ENCODE assay signal across 19 mouse cellular contexts in the genomic region with DNA sequence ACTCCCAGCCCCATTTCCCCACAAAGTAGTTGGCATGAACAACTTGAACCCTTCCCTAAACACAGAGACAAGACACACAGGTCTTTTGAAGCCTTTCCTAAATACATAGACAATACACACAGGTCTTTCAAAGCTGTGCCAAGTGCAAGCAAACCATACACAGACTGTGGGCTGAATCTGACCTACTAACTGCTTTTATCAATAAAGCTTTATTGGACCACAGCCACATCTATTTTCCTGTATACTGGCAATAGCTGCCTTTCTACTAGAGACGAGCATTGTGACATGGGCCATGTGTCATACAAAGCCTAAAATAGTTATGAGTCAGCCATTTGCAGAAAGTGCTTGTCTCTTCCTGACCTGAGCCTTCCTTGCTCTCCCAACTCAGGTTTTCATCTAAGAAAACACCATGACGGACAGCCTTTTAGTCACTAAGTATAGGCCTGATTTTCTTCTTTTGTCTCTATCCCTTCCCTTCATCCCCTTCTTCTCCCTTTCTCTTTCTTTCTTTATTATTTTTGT. TPM values are rescaled to one million over a fixed set of nuclear protein-coding genes. Genes with fewer than 3 reads are reported as not detected.
DNase-seq lines count a peak whose midpoint lies in the region; ATAC-seq and TF ChIP-seq lines count a peak whose summit lies in the region.
"Had no signal": no experiment of that assay in that cellular context is flagged by ENCODE, and none has a peak within 500 bp of the region (broad histone marks: within the 10 kb centered on the region; RNA-seq: fewer than 3 reads in every experiment).

No protein-coding gene starts in this region.

- H3K27ac ChIP-seq in kidney, embryonic 15.5 days = peak overlapping the region; percentile 85; the same call in 1 of the 2 replicates
- no peak overlapping the region for H3K27ac ChIP-seq in kidney, adult 2 months (ENCODE audit: insufficient read depth, low read depth, low read length)
- H3K27ac ChIP-seq in midbrain, embryonic 11.5 days (ENCODE audit: low read depth, low read length) = no peak overlapping the region
- H3K27ac ChIP-seq in midbrain, embryonic 14.5 days (replicated peaks; ENCODE audit: low read depth, low read length) = no peak overlapping the region
- peak overlapping the region; percentile 46 for H3K27ac ChIP-seq in macrophage
- H3K27ac ChIP-seq: embryonic facial prominence, embryonic 10.5 days; forebrain, embryonic 10.5 days; heart, adult 2 months; hindbrain, embryonic 15.5 days had no signal

- H3K9me3 ChIP-seq in kidney, embryonic 15.5 days (replicated peaks) = no peaks in the 10 kb centered on the region
- H3K9me3 ChIP-seq in midbrain, embryonic 11.5 days (ENCODE audit: control insufficient read depth, low read length) = no peaks in the 10 kb centered on the region
- H3K9me3 ChIP-seq in midbrain, embryonic 14.5 days (ENCODE audit: control insufficient read depth, low read length) = no peaks in the 10 kb centered on the region
- H3K9me3 ChIP-seq: embryonic facial prominence, embryonic 10.5 days; forebrain, embryonic 10.5 days; heart, embryonic 12.5 days; hindbrain, embryonic 15.5 days had no signal

- no peak for TF ChIP-seq CTCF in kidney, adult 2 months (conservative IDR thresholded peaks at IDR 0.05; ENCODE audit: insufficient read depth, insufficient read length, low read depth, low read length)

- H3K9ac ChIP-seq in kidney, embryonic 15.5 days = no peak overlapping the region
- no peak overlapping the region for H3K9ac ChIP-seq in midbrain, embryonic 11.5 days (ENCODE audit: low read length)
- no peak overlapping the region for H3K9ac ChIP-seq in midbrain, embryonic 14.5 days (replicated peaks; ENCODE audit: low read length)
- H3K9ac ChIP-seq: heart, embryonic 12.5 days; hindbrain, embryonic 15.5 days had no signal

- H3K4me3 ChIP-seq in kidney, embryonic 15.5 days (replicated peaks) = no peak overlapping the region
- H3K4me3 ChIP-seq in kidney, adult 2 months (ENCODE audit: insufficient read depth, low read depth, low read length) = no peak overlapping the region
- no peak overlapping the region for H3K4me3 ChIP-seq in midbrain, embryonic 11.5 days (ENCODE audit: low read depth, low read length)
- H3K4me3 ChIP-seq in midbrain, embryonic 14.5 days (replicated peaks; ENCODE audit: low read depth, low read length) = no peak overlapping the region
- no peak overlapping the region for H3K4me3 ChIP-seq in macrophage (ENCODE audit: inconsistent target)
- H3K4me3 ChIP-seq: embryonic facial prominence, embryonic 10.5 days; erythroblast, embryonic 14.5 days; forebrain, embryonic 10.5 days; heart, adult 2 months; heart, embryonic 12.5 days; hindbrain, embryonic 15.5 days had no signal

- 80% methylated on average over 2 of the region's 2 CpGs for WGBS in kidney, embryonic 15.5 days
- 81% methylated on average over 2 of the region's 2 CpGs for WGBS in kidney, adult 2 months
- 83% methylated on average over 2 of the region's 2 CpGs for WGBS in midbrain, embryonic 11.5 days
- WGBS in midbrain, embryonic 14.5 days = 83% methylated on average over 2 of the region's 2 CpGs
- WGBS in macrophage (ENCODE audit: missing documents) = 55% methylated on average over 2 of the region's 2 CpGs

- H3K4me2 ChIP-seq in kidney, embryonic 15.5 days = no peak overlapping the region
- no peak overlapping the region for H3K4me2 ChIP-seq in midbrain, embryonic 11.5 days
- H3K4me2 ChIP-seq in midbrain, embryonic 14.5 days (ENCODE audit: low read length) = no peak overlapping the region
- H3K4me2 ChIP-seq: heart, embryonic 12.5 days; hindbrain, embryonic 15.5 days had no signal

- ATAC-seq in kidney, embryonic 15.5 days (replicated peaks; ENCODE audit: low FRiP score) = no peak
- no peak for ATAC-seq in midbrain, embryonic 11.5 days (ENCODE audit: low FRiP score)
- no peak for ATAC-seq in midbrain, embryonic 14.5 days (ENCODE audit: low FRiP score, low TSS enrichment)
- ATAC-seq: forebrain, embryonic 16.5 days had no signal

- H3K4me1 ChIP-seq in kidney, embryonic 15.5 days = peaks cover 75% of the 10 kb centered on the region
- peaks cover 16% of the 10 kb centered on the region; the same call in 1 of the 2 replicates for H3K4me1 ChIP-seq in kidney, adult 2 months (ENCODE audit: control insufficient read depth, insufficient read depth, low read length)
- H3K4me1 ChIP-seq in midbrain, embryonic 11.5 days (ENCODE audit: control insufficient read depth, insufficient read depth, low read length) = peaks cover 8% of the 10 kb centered on the region; the same call in 1 of the 2 replicates
- 0 out of 2 replicates have a peak, but pooled peaks cover 3% of the 10 kb centered on the region for H3K4me1 ChIP-seq in midbrain, embryonic 14.5 days (ENCODE audit: control insufficient read depth, insufficient read depth, low read length)

- H3K36me3 ChIP-seq in kidney, embryonic 15.5 days = no peaks in the 10 kb centered on the region
- H3K36me3 ChIP-seq in kidney, adult 2 months (ENCODE audit: control insufficient read depth, insufficient read depth, low read length) = no peaks in the 10 kb centered on the region
- H3K36me3 ChIP-seq in midbrain, embryonic 11.5 days (ENCODE audit: control insufficient read depth, insufficient read depth, low read length) = no peaks in the 10 kb centered on the region
- no peaks in the 10 kb centered on the region for H3K36me3 ChIP-seq in midbrain, embryonic 14.5 days (ENCODE audit: control insufficient read depth, insufficient read depth, low read length)
- H3K36me3 ChIP-seq in macrophage (ENCODE audit: inconsistent target) = no peaks in the 10 kb centered on the region
- H3K36me3 ChIP-seq: embryonic facial prominence, embryonic 10.5 days; forebrain, embryonic 10.5 days; heart, embryonic 12.5 days; hindbrain, embryonic 15.5 days had no signal

- no peaks in the 10 kb centered on the region for H3K27me3 ChIP-seq in kidney, embryonic 15.5 days
- no peaks in the 10 kb centered on the region for H3K27me3 ChIP-seq in kidney, adult 2 months (replicated peaks; ENCODE audit: control insufficient read depth, insufficient read depth, low read length)
- H3K27me3 ChIP-seq in midbrain, embryonic 11.5 days (ENCODE audit: control insufficient read depth, insufficient read depth, low read length) = no peaks in the 10 kb centered on the region
- H3K27me3 ChIP-seq in midbrain, embryonic 14.5 days (ENCODE audit: control insufficient read depth, insufficient read depth, low read length) = no peaks in the 10 kb centered on the region
- H3K27me3 ChIP-seq: heart, embryonic 12.5 days; hindbrain, embryonic 15.5 days had no signal

- no peak for TF ChIP-seq POLR2A in kidney, adult 2 months (IDR thresholded peaks at IDR 0.05; ENCODE audit: low read depth, low read length)

- no peaks in the 10 kb centered on the region for H3K79me2 ChIP-seq in macrophage (ENCODE audit: inconsistent target)

- DNase-seq in adrenal gland, postnatal 14 days = peak; percentile 13
- no peak for DNase-seq in adrenal gland, adult (ENCODE audit: inconsistent age in 2 of 2, low spot score in 1 of 2)
- DNase-seq in kidney, adult 2 months = no peak
- peak; percentile 14 for DNase-seq in midbrain, embryonic 11.5 days (ENCODE audit: low spot score, missing footprints)
- DNase-seq in midbrain, embryonic 14.5 days = no peak
- DNase-seq in spleen, adult 18-20 months = no peak
- DNase-seq: adrenal gland, postnatal 10 days; cerebellum, adult 18-20 months; cerebellum, postnatal 10 days; gastrocnemius, postnatal 10 days; heart, adult 2 months had no signal

RNA-seq across cellular contexts. Expression of a gene that starts 56.6 kb away (rescaled TPM):
- 3.7 and 5.1 TPM in 2 replicates for total RNA-seq in adrenal gland, postnatal 14 days (2021)
- 60.4 and 63.7 TPM in 2 replicates for polyA plus RNA-seq in kidney, embryonic 15.5 days (2015; fragmentation: Nextera tagmentation; extraction: Ambion mirVana)
- polyA plus RNA-seq in kidney, adult 2 months (2012; rRNA removed) = 7.5 and 9.6 TPM in 2 replicates
- 12.6 and 15.5 TPM in 2 replicates for polyA plus RNA-seq in midbrain, embryonic 11.5 days (2014; fragmentation: Nextera tagmentation; extraction: Ambion mirVana)
- 2.5 and 4.9 TPM in 2 replicates for polyA plus RNA-seq in midbrain, embryonic 14.5 days (2014; fragmentation: Nextera tagmentation; extraction: Ambion mirVana)
- total RNA-seq in macrophage (2018; cell fraction: chromatin; rRNA removed) = 10 to 100 TPM in 24 of 26 experiments, 1 to 10 TPM in 2; 6.5 to 82.7 (median 24.2) TPM
- 10 to 100 TPM in 10 of 26 experiments, 1 to 10 TPM in 16; 6.7 to 24.8 (median 8.9) TPM for total RNA-seq in macrophage (2018; cell fraction: cytosol; rRNA removed)
- total RNA-seq in macrophage (2018; cell fraction: nucleus; rRNA removed) = 10 to 100 TPM; 12.4 to 70.5 (median 28.2) TPM
- 1.8 to 9.4 TPM (median 5.8 TPM) in 3 replicates for polyA plus RNA-seq in macrophage (2018)

RNA-seq across cellular contexts. Expression of a gene that starts 59.8 kb away (rescaled TPM):
- 31.7 and 39.0 TPM in 2 replicates for total RNA-seq in adrenal gland, postnatal 14 days (2021)
- polyA plus RNA-seq in kidney, embryonic 15.5 days (2015; fragmentation: Nextera tagmentation; extraction: Ambion mirVana) = 59.2 and 65.6 TPM in 2 replicates
- 115 and 130 TPM in 2 replicates for polyA plus RNA-seq in kidney, adult 2 months (2012; rRNA removed)
- 69.8 and 75.0 TPM in 2 replicates for polyA plus RNA-seq in midbrain, embryonic 11.5 days (2014; fragmentation: Nextera tagmentation; extraction: Ambion mirVana)
- polyA plus RNA-seq in midbrain, embryonic 14.5 days (2014; fragmentation: Nextera tagmentation; extraction: Ambion mirVana) = 109 and 110 TPM in 2 replicates
- 10 to 100 TPM; 10.0 to 56.0 (median 20.0) TPM for total RNA-seq in macrophage (2018; cell fraction: chromatin; rRNA removed)
- 10 to 100 TPM; 25.5 to 54.2 (median 42.0) TPM for total RNA-seq in macrophage (2018; cell fraction: cytosol; rRNA removed)
- 10 to 100 TPM in 25 of 26 experiments, 1 to 10 TPM in 1; 9.2 to 51.3 (median 22.3) TPM for total RNA-seq in macrophage (2018; cell fraction: nucleus; rRNA removed)
- polyA plus RNA-seq in macrophage (2018) = 63.9 to 130 TPM (median 72.5 TPM) in 3 replicates

Comparison
In these comparisons a context has a peak if more than half of its experiments do, and no peak if none do; other contexts are left out.
1. DNase-seq: peak in adrenal gland, postnatal 14 days (single experiment) and midbrain, embryonic 11.5 days (single experiment); none in adrenal gland, adult (0 of 2), kidney, adult 2 months (single experiment), midbrain, embryonic 14.5 days (single experiment) and spleen, adult 18-20 months (0 of 2).
2. H3K27ac ChIP-seq: peak in kidney, embryonic 15.5 days (single experiment) and macrophage (single experiment); none in kidney, adult 2 months (single experiment), midbrain, embryonic 11.5 days (single experiment) and midbrain, embryonic 14.5 days (single experiment).